1 mouse cellular context compared by ENCODE assay signal in the genomic region with DNA sequence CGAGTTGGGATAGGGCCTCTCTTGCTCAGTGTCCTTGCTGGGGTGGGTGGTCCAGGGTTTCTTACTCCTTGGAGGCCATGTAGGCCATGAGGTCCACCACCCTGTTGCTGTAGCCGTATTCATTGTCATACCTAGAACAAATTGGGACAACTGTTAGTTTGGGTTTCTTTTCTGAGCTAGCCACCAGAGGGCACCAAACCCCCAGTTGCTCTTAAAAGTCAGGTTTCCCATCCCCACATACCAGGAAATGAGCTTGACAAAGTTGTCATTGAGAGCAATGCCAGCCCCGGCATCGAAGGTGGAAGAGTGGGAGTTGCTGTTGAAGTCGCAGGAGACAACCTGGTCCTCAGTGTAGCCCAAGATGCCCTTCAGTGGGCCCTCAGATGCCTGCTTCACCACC.
TF ChIP-seq lines count a peak whose summit lies in the region.

No protein-coding gene starts in this region.

TF ChIP-seq in CH12.LX, 34 proteins besides CTCF, POLR2A, EP300 and RAD21:
- TF ChIP-seq SIN3A (IDR thresholded peaks at IDR 0.05; ENCODE audit: low read length) (peak; percentile 12; the same call in 1 of the 2 replicates), SMC3 (IDR thresholded peaks at IDR 0.05; ENCODE audit: low read depth, low read length) (peak; percentile 27; the same call in 1 of the 2 replicates)
